8 mouse cellular contexts compared by ENCODE assay signal in genomic region chr10:44530067-44530360, GRCm38 (mm10). TPM values are rescaled to one million over a fixed set of nuclear protein-coding genes. Genes with fewer than 3 reads are reported as not detected.
DNase-seq lines count a peak whose midpoint lies in the region; ATAC-seq and TF ChIP-seq lines count a peak whose summit lies in the region.

No protein-coding gene starts in this region.

- H3K27me3 ChIP-seq in kidney, adult 2 months (replicated peaks; ENCODE audit: control insufficient read depth, insufficient read depth, low read length): no peaks in the 10 kb centered on the region
- peaks cover 16% of the 10 kb centered on the region for H3K27me3 ChIP-seq in hindbrain, embryonic 16.5 days (replicated peaks; ENCODE audit: control insufficient read depth, insufficient read depth, low read length)
- peaks cover 51% of the 10 kb centered on the region for H3K27me3 ChIP-seq in midbrain, embryonic 15.5 days (replicated peaks)

- ATAC-seq in hindbrain, embryonic 16.5 days: no peak
- 0 out of 2 replicates have a peak, but pooled peaks have one; percentile 19 for ATAC-seq in midbrain, embryonic 15.5 days (replicated peaks)
- no peak for ATAC-seq in megakaryocyte-erythroid progenitor cell, adult 5-6 weeks (replicated peaks; ENCODE audit: low FRiP score, low TSS enrichment, poor library complexity, severe bottlenecking)

- H3K4me3 ChIP-seq in kidney, adult 2 months (ENCODE audit: insufficient read depth, low read depth, low read length): peak overlapping the region; percentile 70
- peak overlapping the region; percentile 86 for H3K4me3 ChIP-seq in brown adipose tissue, adult 24 weeks (ENCODE audit: insufficient read depth, low read depth, low read length)
- H3K4me3 ChIP-seq in hindbrain, embryonic 16.5 days (ENCODE audit: low read length): peak overlapping the region; percentile 53
- H3K4me3 ChIP-seq in midbrain, embryonic 15.5 days: peak overlapping the region; percentile 49

- 25% methylated on average over 5 of the region's 5 CpGs for WGBS in kidney, adult 2 months
- under 1% methylated on average over 5 of the region's 5 CpGs for whole genome bisulfite sequencing in hindbrain, embryonic 16.5 days
- WGBS in midbrain, embryonic 15.5 days: 6% methylated on average over 5 of the region's 5 CpGs

- no peak for TF ChIP-seq CTCF in kidney, adult 2 months (conservative IDR thresholded peaks at IDR 0.05; ENCODE audit: insufficient read depth, insufficient read length, low read depth, low read length)

- H3K9me3 ChIP-seq in hindbrain, embryonic 16.5 days (ENCODE audit: control insufficient read depth, low read length): no peaks in the 10 kb centered on the region
- H3K9me3 ChIP-seq in midbrain, embryonic 15.5 days: no peaks in the 10 kb centered on the region

- TF ChIP-seq POLR2A in kidney, adult 2 months (IDR thresholded peaks at IDR 0.05; ENCODE audit: low read depth, low read length): no peak

- 0 out of 2 replicates have a peak, but pooled peaks cover 3% of the 10 kb centered on the region for H3K4me1 ChIP-seq in kidney, adult 2 months (ENCODE audit: control insufficient read depth, insufficient read depth, low read length)
- peaks cover 3% of the 10 kb centered on the region; the same call in 1 of the 2 replicates for H3K4me1 ChIP-seq in brown adipose tissue, adult 24 weeks (ENCODE audit: control insufficient read depth, insufficient read depth, insufficient read length, low read length)
- peaks cover 18% of the 10 kb centered on the region for H3K4me1 ChIP-seq in hindbrain, embryonic 16.5 days (ENCODE audit: control insufficient read depth, insufficient read depth, low read depth, low read length)
- peaks cover 22% of the 10 kb centered on the region for H3K4me1 ChIP-seq in midbrain, embryonic 15.5 days

- no peak overlapping the region for H3K27ac ChIP-seq in kidney, adult 2 months (ENCODE audit: insufficient read depth, low read depth, low read length)
- H3K27ac ChIP-seq in brown adipose tissue, adult 24 weeks (replicated peaks; ENCODE audit: low read depth, low read length): no peak overlapping the region
- H3K27ac ChIP-seq in hindbrain, embryonic 16.5 days (ENCODE audit: low read depth, low read length): no peak overlapping the region
- no peak overlapping the region for H3K27ac ChIP-seq in midbrain, embryonic 15.5 days

- peak overlapping the region; percentile 89 for H3K4me2 ChIP-seq in hindbrain, embryonic 16.5 days (ENCODE audit: low read length)
- peak overlapping the region; percentile 86 for H3K4me2 ChIP-seq in midbrain, embryonic 15.5 days

- DNase-seq in kidney, adult 2 months: no peak
- DNase-seq in kidney, adult 11 months: no peak
- DNase-seq in adrenal gland, postnatal 4 days (ENCODE audit: low spot score in 2 of 2): no peak
- no peak for DNase-seq in thymus, adult 18-20 months

- 0 out of 2 replicates have a peak overlapping the region, but pooled peaks have one; percentile 47 for H3K9ac ChIP-seq in hindbrain, embryonic 16.5 days (ENCODE audit: low read depth, low read length)
- peak overlapping the region; percentile 34; the same call in 1 of the 2 replicates for H3K9ac ChIP-seq in midbrain, embryonic 15.5 days

- no peaks in the 10 kb centered on the region for H3K36me3 ChIP-seq in kidney, adult 2 months (ENCODE audit: control insufficient read depth, insufficient read depth, low read length)
- no peaks in the 10 kb centered on the region for H3K36me3 ChIP-seq in hindbrain, embryonic 16.5 days (ENCODE audit: control insufficient read depth, insufficient read depth, low read length)
- no peaks in the 10 kb centered on the region for H3K36me3 ChIP-seq in midbrain, embryonic 15.5 days (replicated peaks)

RNA-seq across cellular contexts. Expression of gene Prdm1, which starts 1.7 kb away (rescaled TPM):
- polyA plus RNA-seq in kidney, adult 2 months (2012; rRNA removed): 1.8 and 1.9 TPM in 2 replicates
- 0.83 TPM in 1 of 2 replicates, not detected in the other for polyA plus RNA-seq in brown adipose tissue, adult 24 weeks (2012; ENCODE audit: insufficient read depth, insufficient read length, missing spikeins)
- polyA plus RNA-seq in hindbrain, embryonic 16.5 days (2015; fragmentation: Nextera tagmentation; extraction: Ambion mirVana): 0.36 and 1.0 TPM in 2 replicates
- polyA plus RNA-seq in midbrain, embryonic 15.5 days (2015; fragmentation: Nextera tagmentation; extraction: Ambion mirVana): 0.52 and 1.2 TPM in 2 replicates
- total RNA-seq in adrenal gland, postnatal 4 days (2021): 1 to 10 TPM; 2.8 to 4.3 TPM
- total RNA-seq in megakaryocyte-erythroid progenitor cell, adult 5-6 weeks (2014; fragmentation: Nextera tagmentation): 0.48 and 2.8 TPM in 2 replicates
- 0.23 TPM in 1 of 2 replicates, not detected in the other for total RNA-seq in megakaryocyte-erythroid progenitor cell, adult 5-6 weeks (2017)
